Mouse (Mus musculus) MEL (cell line): Measurements from ENCODE around the gene Med9. TPM values are rescaled to one million over a fixed set of nuclear protein-coding genes. Genes with fewer than 3 reads are reported as not detected.

Source experiments
- DNase-seq: peaks from one replicate; pipeline ENCODE4 v3.0.0; 2011; ENCODE audit warnings: low read depth, low spot score
- H3K27ac ChIP-seq: 2 replicates; pipeline ENCODE4 v1.5.1; 2012; ENCODE audit warnings: low read depth, mild to moderate bottlenecking, control low read depth, low read length, moderate library complexity; ENCODE audit not compliant: control insufficient read depth
- H3K27me3 ChIP-seq, 2 experiments: fragments of 150-350 bp in 1 of 2; sonication (generic) in 1 of 2; 2 replicates each; pipeline ENCODE4 v1.6.1; 2012; ENCODE audit warnings: low read length in 2 of 2, mild to moderate bottlenecking in 2 of 2, improper control_type of control experiment in 1 of 2, moderate library complexity in 1 of 2; ENCODE audit not compliant: insufficient read depth in 2 of 2, control insufficient read depth in 1 of 2
- H3K36me3 ChIP-seq, 2 experiments: 2 replicates each; pipeline ENCODE4 v1.6.1; 2012 to 2014; ENCODE audit warnings: low read length in 2 of 2, improper control_type of control experiment in 1 of 2, inconsistent platforms in 1 of 2, mild to moderate bottlenecking in 1 of 2; ENCODE audit not compliant: insufficient read depth in 2 of 2, control insufficient read depth in 1 of 2
- H3K4me1 ChIP-seq, 2 experiments: fragments of 150-350 bp in 1 of 2; sonication (generic) in 1 of 2; 2 replicates each; pipeline ENCODE4 v1.6.1; 2012; ENCODE audit warnings: low read length in 2 of 2, improper control_type of control experiment in 1 of 2, mild to moderate bottlenecking in 1 of 2; ENCODE audit not compliant: insufficient read depth in 2 of 2, control insufficient read depth in 1 of 2
- H3K4me3 ChIP-seq, 2 experiments: fragments of 150-350 bp in 1 of 2; sonication (generic) in 1 of 2; 2 replicates each; pipeline ENCODE4 v1.5.1; 2012; ENCODE audit warnings: low read depth in 2 of 2, low read length in 2 of 2, mild to moderate bottlenecking in 2 of 2, moderate library complexity in 2 of 2, control low read depth in 1 of 2, improper control_type of control experiment in 1 of 2; ENCODE audit not compliant: control insufficient read depth in 1 of 2, insufficient read depth in 1 of 2
- H3K79me2 ChIP-seq: 2 replicates; pipeline ENCODE4 v1.6.1; 2012; ENCODE audit warnings: mild to moderate bottlenecking, low read length, moderate library complexity; ENCODE audit not compliant: control insufficient read depth, poor library complexity, insufficient read depth
- H3K9ac ChIP-seq: 2 replicates; pipeline ENCODE4 v1.6.1; 2012; ENCODE audit warnings: low read depth, mild to moderate bottlenecking, control low read depth, low read length, moderate library complexity; ENCODE audit not compliant: control insufficient read depth, poor library complexity, severe bottlenecking
- H3K9me3 ChIP-seq: fragments of 150-350 bp; sonication (generic); replicated peaks from 2 replicates; pipeline ENCODE4 v1.6.1; 2012; ENCODE audit warnings: mild to moderate bottlenecking, low read length, improper control_type of control experiment, moderate library complexity; ENCODE audit not compliant: insufficient read depth
- ETS1 ChIP-seq: IDR thresholded peaks from 2 replicates; pipeline ENCODE4 v1.6.1; 2012; ENCODE audit warnings: low read depth, mild to moderate bottlenecking, inconsistent platforms, low read length, improper control_type of control experiment, moderate library complexity
- MAZ ChIP-seq: IDR thresholded peaks from 2 replicates; pipeline ENCODE4 v1.6.1; 2012; ENCODE audit warnings: low read depth, mild to moderate bottlenecking, inconsistent platforms, low read length, improper control_type of control experiment
- MEF2A ChIP-seq: IDR thresholded peaks from 2 replicates; pipeline ENCODE4 v1.6.1; 2014; ENCODE audit warnings: low read depth, mild to moderate bottlenecking, inconsistent platforms, low read length, improper control_type of control experiment; ENCODE audit not compliant: poor library complexity, insufficient replicate concordance, severe bottlenecking; ENCODE audit errors: extremely low read depth
- MXI1 ChIP-seq: IDR thresholded peaks from 2 replicates; pipeline ENCODE4 v1.6.1; 2011; ENCODE audit warnings: mild to moderate bottlenecking, low read depth, low read length, improper control_type of control experiment
- RAD21 ChIP-seq: IDR thresholded peaks from 2 replicates; pipeline ENCODE4 v1.6.1; 2011; ENCODE audit warnings: mild to moderate bottlenecking, low read depth, low read length, improper control_type of control experiment
- TBP ChIP-seq: IDR thresholded peaks from 2 replicates; pipeline ENCODE4 v1.8.0; 2011; ENCODE audit warnings: low read depth, low read length, improper control_type of control experiment
- USF1 ChIP-seq: IDR thresholded peaks from 2 replicates; pipeline ENCODE4 v1.6.1; 2014; ENCODE audit warnings: low read depth, mild to moderate bottlenecking, inconsistent platforms, low read length, improper control_type of control experiment, moderate library complexity
- USF2 ChIP-seq, 2 experiments: IDR thresholded peaks; 2 replicates each; pipeline ENCODE4 v1.6.1; 2011 to 2012; ENCODE audit warnings: improper control_type of control experiment in 2 of 2, low read length in 2 of 2, borderline replicate concordance in 1 of 2, inconsistent platforms in 1 of 2, low read depth in 1 of 2, mild to moderate bottlenecking in 1 of 2; ENCODE audit not compliant: insufficient read depth in 1 of 2
- polyA plus RNA-seq, 2 experiments: library from polyadenylated mRNA; stranded (reverse) in 1 of 2; unstranded in 1 of 2; fragments of >175 nt in 1 of 2; fragments of >200 nt in 1 of 2; gene quantifications; 2 replicates each; pipeline versions ENCODE4 v1.2.1 to v1.2.4; 2012; ENCODE audit warnings: low replicate concordance in 2 of 2, low read depth in 1 of 2; ENCODE audit not compliant: insufficient read length in 2 of 2, insufficient read depth in 1 of 2, missing spikeins in 1 of 2
- total RNA-seq: library from RNA; depleted of rRNA; stranded (reverse); fragments of 300-350 nt; gene quantifications from 2 replicates; pipeline ENCODE4 v1.2.3, GENCODE M21; 2012

The Med9 gene
- total and polyA plus RNA-seq, 3 experiments, result 46.8 to 48.4 TPM; not detected in 1

DNA sequence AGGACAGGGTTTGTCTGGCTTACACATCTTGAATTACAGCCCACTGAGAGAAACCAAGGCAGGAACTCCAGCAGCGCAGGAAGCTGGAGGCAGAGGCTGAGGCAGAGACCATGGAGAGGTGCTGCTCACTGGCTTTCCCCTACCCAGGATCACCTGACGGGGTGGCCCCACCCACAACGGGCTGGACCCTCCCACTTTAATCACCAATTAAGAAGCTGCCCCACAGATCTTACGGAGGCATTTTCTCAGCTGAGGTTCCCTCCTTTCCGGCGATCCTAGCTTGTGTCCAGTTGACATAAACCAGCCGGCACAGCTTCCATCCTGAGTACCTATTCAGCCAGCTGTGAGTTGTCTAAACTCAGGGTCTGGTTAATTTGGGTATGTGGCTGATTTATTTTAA lies 26.7 kb upstream of the Med9 start:
- peaks cover 32 to 49% of the 10 kb centered on the region in 2 experiments for H3K4me1 ChIP-seq
- no peak overlapping the region for H3K27ac ChIP-seq
- no peak overlapping the region for H3K4me3 ChIP-seq
- TF ChIP-seq USF1 (peak; percentile 76), MXI1 (no peak)
- no peaks in the 10 kb centered on the region for H3K79me2 ChIP-seq
- H3K9me3 ChIP-seq, result no peaks in the 10 kb centered on the region
- H3K9ac ChIP-seq, result no peak overlapping the region
- no peaks in the 10 kb centered on the region; a peak in 1 of 4 replicates for H3K27me3 ChIP-seq
- DNase-seq, result peak; percentile 48
- H3K36me3 ChIP-seq, result peaks cover 0 to 38% of the 10 kb centered on the region in 2 experiments; a peak in 2 of 4 replicates

DNA sequence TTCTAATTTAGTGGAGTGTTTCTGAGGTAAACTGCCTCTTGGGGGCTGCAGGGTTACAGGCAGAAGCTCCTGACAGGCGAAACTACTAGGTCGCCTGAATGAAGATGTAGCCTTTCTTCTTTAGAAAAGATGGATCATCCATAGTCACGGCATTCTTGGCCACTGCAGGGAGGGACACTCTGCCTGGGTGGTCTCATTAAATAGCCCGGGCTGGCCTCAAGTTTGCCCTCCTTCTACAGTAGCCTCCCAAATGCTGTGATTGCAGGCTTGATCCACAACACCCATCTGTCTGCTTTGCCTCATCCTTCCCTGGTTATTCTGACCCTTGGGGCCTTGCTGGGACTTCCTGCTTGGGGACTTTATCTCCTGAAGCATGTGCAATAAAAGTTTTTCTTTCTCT lies 18.0 kb upstream of the Med9 start:
- no peaks in the 10 kb centered on the region for H3K4me1 ChIP-seq
- no peaks in the 10 kb centered on the region for H3K79me2 ChIP-seq
- no peak overlapping the region for H3K4me3 ChIP-seq
- no peaks in the 10 kb centered on the region for H3K36me3 ChIP-seq
- H3K27me3 ChIP-seq, result peaks cover 5 to 8% of the 10 kb centered on the region in 2 experiments; a peak in 3 of 4 replicates
- no peak overlapping the region for H3K27ac ChIP-seq
- DNase-seq, result no peak
- H3K9ac ChIP-seq, result no peak overlapping the region
- no peaks in the 10 kb centered on the region for H3K9me3 ChIP-seq
- TF ChIP-seq TBP, result no peak
- no peak for TF ChIP-seq USF2 (IDR thresholded peaks at IDR 0.05; ENCODE audit: borderline replicate concordance in 1 of 2, insufficient read depth in 1 of 2, low read depth in 1 of 2, low read length in 2 of 2)
- no peak for TF ChIP-seq MEF2A
- TF ChIP-seq ETS1, result no peak
- TF ChIP-seq MAZ, result no peak

DNA sequence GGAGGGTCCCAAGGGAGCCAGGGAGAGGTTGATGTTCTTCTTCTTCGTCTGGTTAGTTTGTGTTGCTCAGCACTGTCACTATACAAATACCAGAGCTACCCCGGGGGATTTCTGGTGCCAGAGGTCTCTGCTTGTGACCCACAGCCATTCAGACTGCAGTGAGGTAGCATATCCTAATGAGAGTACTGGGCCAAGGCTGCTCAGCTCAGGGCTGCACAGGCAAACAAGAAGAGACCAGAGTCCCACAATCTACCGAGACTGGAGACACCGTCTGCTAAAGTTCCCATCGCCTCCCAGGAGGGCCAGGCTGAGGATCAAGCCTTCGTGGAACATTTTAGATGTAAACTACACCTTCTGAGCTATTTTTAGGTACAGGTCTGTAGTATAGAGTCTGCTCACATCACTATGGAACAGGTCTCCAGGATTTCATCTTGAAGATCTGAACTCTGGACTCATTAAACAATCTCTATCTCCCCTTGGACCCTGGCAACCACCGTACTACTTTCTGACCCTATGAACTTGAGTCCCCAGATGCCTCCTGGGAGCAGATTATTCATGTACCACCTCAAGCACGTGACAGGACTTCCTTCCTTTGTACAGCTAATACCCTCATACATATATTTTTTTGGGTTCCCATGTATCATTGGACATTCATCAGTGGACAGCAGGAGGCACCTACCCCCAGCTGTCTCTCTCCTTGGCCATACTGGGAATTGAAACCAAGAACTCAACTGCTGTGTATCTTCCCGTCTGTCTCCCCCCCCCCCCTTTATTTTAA lies 15.3 kb upstream of the Med9 start:
- Histone ChIP-seq H3K27me3 (peaks cover 5 to 8% of the 10 kb centered on the region in 2 experiments; a peak in 3 of 4 replicates), H3K36me3 (no peaks in the 10 kb centered on the region), H3K79me2 (no peaks in the 10 kb centered on the region), H3K9ac (no peak overlapping the region), H3K27ac (no peak overlapping the region), H3K9me3 (no peaks in the 10 kb centered on the region), H3K4me3 (no peak overlapping the region), H3K4me1 (peaks cover 0 to 3% of the 10 kb centered on the region in 2 experiments; a peak in 3 of 4 replicates)
- TF ChIP-seq USF1 (peak; percentile 58; the same call in 1 of the 2 replicates), RAD21 (no peak)
- no peak for DNase-seq
